Mouse (Mus musculus): Measurements from ENCODE around the gene Map2k3. TPM values are rescaled to one million over a fixed set of nuclear protein-coding genes. Genes with fewer than 3 reads are reported as not detected.

Map2k3 gene
- polyA plus RNA-seq (2015; fragmentation: Nextera tagmentation; extraction: Ambion mirVana): 97.8 and 101 TPM in 2 replicates

GRCm38 (mm10) chr11:60931869-60932481 is at the start of gene Map2k3:
Gene Map2k3 (plus strand): TSS chr11:60932033.

GRCm38 (mm10) chr11:60914491-60914890 is 17.3 kb upstream of the Map2k3 start, which contains the start of gene Natd1:
Gene Natd1 (minus strand): TSS chr11:60914750.

Other genes starting within 250 kb of the Map2k3 start
- gene Llgl1, start 232.3 kb upstream of the Map2k3 start, polyA plus RNA-seq (2015; fragmentation: Nextera tagmentation; extraction: Ambion mirVana): 14.9 and 16.8 TPM in 2 replicates
- 39.8 and 50.0 TPM in 2 replicates for gene Flii, start 204.8 kb upstream of the Map2k3 start, polyA plus RNA-seq (2015; fragmentation: Nextera tagmentation; extraction: Ambion mirVana)
- gene Mief2, start 203.6 kb upstream of the Map2k3 start, polyA plus RNA-seq (2015; fragmentation: Nextera tagmentation; extraction: Ambion mirVana): 4.2 and 6.3 TPM in 2 replicates
- 6.8 TPM in 2 replicates for gene Top3a, start 154.7 kb upstream of the Map2k3 start, polyA plus RNA-seq (2015; fragmentation: Nextera tagmentation; extraction: Ambion mirVana)
- gene Smcr8, start 154.5 kb upstream of the Map2k3 start, polyA plus RNA-seq (2015; fragmentation: Nextera tagmentation; extraction: Ambion mirVana): 2.1 and 2.3 TPM in 2 replicates
- gene Shmt1, start 120.3 kb upstream of the Map2k3 start, polyA plus RNA-seq (2015; fragmentation: Nextera tagmentation; extraction: Ambion mirVana): 13.4 and 19.6 TPM in 2 replicates
- gene Dhrs7b, start 101.4 kb upstream of the Map2k3 start, polyA plus RNA-seq (2015; fragmentation: Nextera tagmentation; extraction: Ambion mirVana): 17.4 and 18.5 TPM in 2 replicates
- 30.7 and 31.1 TPM in 2 replicates for gene Tmem11, start 52.8 kb upstream of the Map2k3 start, polyA plus RNA-seq (2015; fragmentation: Nextera tagmentation; extraction: Ambion mirVana)
- gene Natd1, start 17.3 kb upstream of the Map2k3 start, polyA plus RNA-seq (2015; fragmentation: Nextera tagmentation; extraction: Ambion mirVana): 10.1 and 10.9 TPM in 2 replicates
- gene Kcnj12, start 90.5 kb downstream of the Map2k3 start, polyA plus RNA-seq (2015; fragmentation: Nextera tagmentation; extraction: Ambion mirVana): not detected in 2 replicates
- gene Tnfrsf13b, start 194.7 kb downstream of the Map2k3 start, polyA plus RNA-seq (2015; fragmentation: Nextera tagmentation; extraction: Ambion mirVana): 11.5 and 17.7 TPM in 2 replicates
- 15.8 and 20.8 TPM in 2 replicates for gene Usp22, start 243.0 kb downstream of the Map2k3 start, polyA plus RNA-seq (2015; fragmentation: Nextera tagmentation; extraction: Ambion mirVana)

All from spleen, postnatal 0 days (tissue).